Mouse (Mus musculus) midbrain, embryonic 14.5 days (tissue): ENCODE measurements around the gene Kif1b. TPM values are rescaled to one million over a fixed set of nuclear protein-coding genes. Genes with fewer than 3 reads are reported as not detected.

Source experiments
- ATAC-seq: fragments of 200-750 bp; cut with Nextera tagmentation; 2 replicates; pipeline ENCODE4 v1.8.0; 2017; ENCODE audit warnings: moderate number of reproducible peaks, moderate library complexity; ENCODE audit not compliant: low FRiP score, low TSS enrichment
- DNase-seq: peaks from one replicate; pipeline ENCODE4 v3.0.0-alpha.2; 2015
- H3K27ac ChIP-seq: fragments of 300-500 bp; sonication (generic); replicated peaks from 2 replicates; pipeline ENCODE4 v1.5.1; 2014; ENCODE audit warnings: mild to moderate bottlenecking, low read depth, low read length, moderate library complexity
- H3K27me3 ChIP-seq: fragments of 300-500 bp; sonication (generic); 2 replicates; pipeline ENCODE4 v1.6.1; 2014; ENCODE audit warnings: low read length, control low read depth, mixed read lengths; ENCODE audit not compliant: control insufficient read depth, insufficient read depth
- H3K36me3 ChIP-seq: fragments of 300-500 bp; sonication (generic); 2 replicates; pipeline ENCODE4 v1.6.1; 2014; ENCODE audit warnings: low read length, control low read depth; ENCODE audit not compliant: control insufficient read depth, insufficient read depth
- H3K4me1 ChIP-seq: fragments of 300-500 bp; sonication (generic); 2 replicates; pipeline ENCODE4 v1.6.1; 2014; ENCODE audit warnings: mild to moderate bottlenecking, antibody characterized with exemption, low read length, control low read depth; ENCODE audit not compliant: control insufficient read depth, insufficient read depth
- H3K4me2 ChIP-seq: fragments of 300-500 bp; sonication (generic); 2 replicates; pipeline ENCODE4 v1.6.1; 2014; ENCODE audit warnings: mild to moderate bottlenecking, low read length, moderate library complexity
- H3K4me3 ChIP-seq: fragments of 300-500 bp; sonication (generic); replicated peaks from 2 replicates; pipeline ENCODE4 v1.5.1; 2014; ENCODE audit warnings: low read depth, low read length
- H3K9ac ChIP-seq: fragments of 300-500 bp; sonication (generic); replicated peaks from 2 replicates; pipeline ENCODE4 v1.6.1; 2014; ENCODE audit warnings: mild to moderate bottlenecking, low read length, moderate library complexity
- H3K9me3 ChIP-seq: fragments of 300-500 bp; sonication (generic); 2 replicates; pipeline ENCODE4 v1.6.1; 2016; ENCODE audit warnings: low read length, control low read depth, mixed read lengths; ENCODE audit not compliant: control insufficient read depth
- WGBS: fragments of 180-500 bp; shearing (Covaris S2); extraction: QIAGEN DNeasy Blood & Tissue Kit; methylation state at CpG from one replicate; pipeline ENCODE4 v1.1.7; 2014; 5-methylcytosine and 5-hydroxymethylcytosine counted together
- polyA plus RNA-seq: library from polyadenylated mRNA; unstranded; fragments of >200 nt; fragmentation: Nextera tagmentation; extraction: Ambion mirVana; gene quantifications from 2 replicates; pipeline ENCODE4 v1.2.1, GENCODE M21; 2014

Gene Kif1b
- polyA plus RNA-seq, 1 experiment from 2014 or later, result 202 TPM

DNA sequence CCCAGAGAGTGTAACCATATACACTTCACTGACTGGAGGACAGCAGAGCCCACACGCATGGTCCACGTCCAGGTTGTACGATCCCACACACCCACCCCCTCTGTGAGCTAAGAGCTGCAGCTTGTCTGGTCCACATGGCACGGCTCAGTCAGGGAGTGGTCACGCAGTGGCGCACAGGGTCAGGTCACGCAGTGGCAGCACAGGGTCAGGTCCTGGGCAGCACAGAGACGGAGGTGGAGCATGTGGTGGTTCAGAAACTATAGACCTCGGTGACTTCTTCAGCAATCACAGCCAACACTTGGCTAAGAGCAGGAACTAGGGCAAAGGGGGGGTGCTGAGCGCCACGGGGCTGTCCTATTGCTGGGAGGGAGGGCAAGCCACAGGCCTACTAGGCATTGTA is 157.2 kb downstream of the Kif1b start:
- WGBS, result 83% methylated on average over 11 of the region's 11 CpGs
- Histone ChIP-seq H3K27me3 (no peaks in the 10 kb centered on the region), H3K9ac (no peak overlapping the region), H3K4me3 (no peak overlapping the region), H3K4me2 (no peak overlapping the region), H3K9me3 (no peaks in the 10 kb centered on the region), H3K27ac (no peak overlapping the region), H3K4me1 (no peaks in the 10 kb centered on the region), H3K36me3 (peaks cover 62% of the 10 kb centered on the region)
- ATAC-seq (no peak), DNase-seq (no peak)

DNA sequence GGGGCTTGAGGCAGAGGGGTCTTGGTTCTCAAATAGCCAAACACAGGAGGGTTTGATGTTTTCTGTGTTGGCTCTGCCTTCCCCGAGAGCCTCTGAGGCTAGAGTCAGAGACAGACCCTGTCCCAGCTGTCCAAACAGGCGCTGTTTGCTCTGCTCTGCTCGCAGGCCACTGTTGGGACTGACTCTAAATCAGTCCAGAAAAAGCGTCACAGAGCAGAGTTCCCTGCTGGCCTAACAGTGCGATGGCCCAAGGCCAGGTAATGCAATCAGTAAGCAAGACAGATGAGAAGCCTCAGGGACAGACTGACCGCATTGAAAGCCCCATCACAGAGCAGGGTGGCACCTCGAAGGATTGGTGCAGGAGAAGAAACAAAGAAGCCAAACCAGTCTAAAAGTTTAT is 157.9 kb downstream of the Kif1b start:
- Histone ChIP-seq H3K27ac (no peak overlapping the region), H3K4me3 (no peak overlapping the region), H3K4me1 (no peaks in the 10 kb centered on the region), H3K36me3 (peaks cover 56% of the 10 kb centered on the region), H3K27me3 (no peaks in the 10 kb centered on the region), H3K9ac (no peak overlapping the region), H3K9me3 (no peaks in the 10 kb centered on the region), H3K4me2 (no peak overlapping the region)
- peak; percentile 19 for DNase-seq
- 84% methylated on average over 7 of the region's 7 CpGs for WGBS
- ATAC-seq, result no peak

GRCm38 (mm10) chr4:149149196-149149595 is 158.3 kb downstream of the Kif1b start:
- ATAC-seq (no peak), DNase-seq (no peak)
- H3K4me2 ChIP-seq, result no peak overlapping the region
- H3K9me3 ChIP-seq, result no peaks in the 10 kb centered on the region
- no peak overlapping the region for H3K4me3 ChIP-seq
- H3K4me1 ChIP-seq, result no peaks in the 10 kb centered on the region
- H3K27me3 ChIP-seq, result no peaks in the 10 kb centered on the region
- 88% methylated on average over 9 of the region's 9 CpGs for WGBS
- H3K27ac ChIP-seq, result no peak overlapping the region
- no peak overlapping the region for H3K9ac ChIP-seq
- H3K36me3 ChIP-seq, result peaks cover 52% of the 10 kb centered on the region

DNA sequence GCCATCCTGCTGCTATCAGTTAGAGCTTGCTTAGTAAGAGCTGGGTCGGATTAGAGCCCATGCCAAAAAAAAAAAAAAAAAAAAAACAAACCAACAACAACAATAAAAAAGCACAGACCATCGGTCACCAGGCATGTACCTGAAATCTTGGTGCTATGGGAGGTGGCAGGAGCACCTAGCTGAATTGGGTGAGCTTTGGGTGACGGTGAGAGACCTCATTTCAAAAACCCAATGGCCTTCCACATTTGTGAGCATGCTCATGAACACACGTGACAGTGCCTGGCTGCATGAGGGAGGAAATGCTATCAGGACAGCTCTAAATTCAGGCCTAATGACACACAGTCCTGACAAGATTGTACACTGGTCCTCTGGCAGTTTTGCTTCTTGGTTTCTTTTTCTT is 159.4 kb downstream of the Kif1b start:
- no peak for DNase-seq
- H3K4me2 ChIP-seq, result no peak overlapping the region

DNA sequence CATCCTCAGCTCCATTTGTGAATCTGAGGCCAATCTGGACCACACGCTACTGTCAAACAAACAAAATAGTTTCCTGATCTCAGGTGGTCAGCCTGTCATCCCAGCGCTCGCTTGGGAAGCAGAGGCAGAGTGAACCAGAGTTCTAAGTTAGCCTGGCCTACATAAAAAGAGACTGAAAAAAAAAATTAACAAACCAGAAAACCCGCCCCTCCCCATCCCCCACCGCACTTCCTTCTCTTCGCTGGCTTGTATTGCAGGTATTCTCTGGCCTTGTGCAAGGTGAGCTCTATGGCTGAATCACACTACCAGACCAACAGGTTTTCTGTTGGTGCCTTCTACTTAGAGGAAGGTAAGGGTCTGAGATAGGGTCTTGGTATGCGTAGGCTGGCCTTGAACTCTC is 160.0 kb downstream of the Kif1b start:
- ATAC-seq (no peak), DNase-seq (no peak)
- Histone ChIP-seq H3K36me3 (peaks cover 35% of the 10 kb centered on the region), H3K4me2 (no peak overlapping the region), H3K4me1 (no peaks in the 10 kb centered on the region), H3K27me3 (no peaks in the 10 kb centered on the region), H3K4me3 (no peak overlapping the region), H3K9ac (no peak overlapping the region; the same call in 1 of the 2 replicates), H3K27ac (no peak overlapping the region), H3K9me3 (no peaks in the 10 kb centered on the region)
- WGBS, result 94% methylated on average over 7 of the region's 7 CpGs

More for the DNA sequence above, 159.4 kb downstream of the Kif1b start:
- peaks cover 41% of the 10 kb centered on the region for H3K36me3 ChIP-seq
- H3K27me3 ChIP-seq, result no peaks in the 10 kb centered on the region
- H3K9ac ChIP-seq, result no peak overlapping the region
- ATAC-seq, result no peak
- H3K27ac ChIP-seq, result no peak overlapping the region
- WGBS, result 86% methylated on average over 4 of the region's 4 CpGs
- H3K4me1 ChIP-seq, result no peaks in the 10 kb centered on the region
- no peaks in the 10 kb centered on the region for H3K9me3 ChIP-seq
- no peak overlapping the region for H3K4me3 ChIP-seq

DNA sequence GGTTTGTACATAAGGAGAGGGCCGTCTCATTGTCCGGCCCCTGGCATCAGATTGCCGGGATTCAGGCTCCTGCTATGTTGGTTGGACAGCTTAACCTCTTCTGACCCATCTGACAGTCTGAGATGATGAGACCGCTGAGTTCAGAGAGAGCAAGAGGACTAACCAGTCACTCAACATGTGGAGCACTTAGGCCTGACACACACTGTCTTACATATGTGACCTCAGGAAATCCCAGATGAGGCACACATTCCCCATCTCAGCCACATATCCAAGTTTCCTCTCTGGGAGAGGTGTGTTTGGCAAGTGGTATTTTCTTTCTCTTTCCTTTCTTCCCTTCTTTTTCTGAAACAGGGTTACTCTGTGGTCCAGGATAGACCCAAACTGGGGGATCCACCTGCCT is 162.3 kb downstream of the Kif1b start:
- no peak for ATAC-seq
- H3K27me3 ChIP-seq, result no peaks in the 10 kb centered on the region

DNA sequence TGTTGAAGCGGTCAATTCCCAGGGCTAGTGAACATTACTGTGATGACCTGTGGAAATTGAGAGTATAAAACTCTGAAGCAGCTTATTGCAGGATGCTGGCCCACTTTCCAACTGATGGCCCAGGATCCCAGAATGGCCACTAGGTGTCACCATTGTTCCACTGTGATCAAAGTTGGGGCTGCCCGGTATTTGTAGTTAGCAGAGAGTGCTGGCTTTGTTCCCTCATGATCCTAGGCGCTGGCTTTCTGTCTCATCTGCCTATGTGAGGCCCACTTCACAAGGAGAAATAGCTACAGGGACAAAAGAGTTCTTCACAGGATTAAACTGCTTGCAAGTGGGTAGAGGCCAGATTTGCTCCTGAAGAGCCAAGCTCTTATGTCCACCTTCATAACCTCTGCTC is 163.0 kb downstream of the Kif1b start:
- H3K9ac ChIP-seq, result no peak overlapping the region
- peaks cover 5% of the 10 kb centered on the region for H3K36me3 ChIP-seq
- H3K27me3 ChIP-seq, result no peaks in the 10 kb centered on the region
- WGBS, result 8% methylated on average over 3 of the region's 3 CpGs
- no peak overlapping the region for H3K4me3 ChIP-seq
- ATAC-seq, result peak; percentile 78; the same call in 1 of the 2 replicates
- H3K27ac ChIP-seq, result peak overlapping the region; percentile 65
- H3K4me2 ChIP-seq, result no peak overlapping the region
- peak; percentile 94 for DNase-seq
- no peaks in the 10 kb centered on the region for H3K4me1 ChIP-seq
- no peaks in the 10 kb centered on the region for H3K9me3 ChIP-seq

More for the DNA sequence above, 162.3 kb downstream of the Kif1b start:
- H3K4me1 ChIP-seq, result no peaks in the 10 kb centered on the region
- H3K27ac ChIP-seq, result no peak overlapping the region
- H3K4me2 ChIP-seq, result no peak overlapping the region
- no peak overlapping the region for H3K9ac ChIP-seq
- DNase-seq, result no peak
- 83% methylated on average over 4 of the region's 4 CpGs for WGBS
- peaks cover 12% of the 10 kb centered on the region for H3K36me3 ChIP-seq
- no peaks in the 10 kb centered on the region for H3K9me3 ChIP-seq
- no peak overlapping the region for H3K4me3 ChIP-seq

- Histone ChIP-seq H3K9ac (no peak overlapping the region), H3K4me2 (no peak overlapping the region), H3K27ac (no peak overlapping the region), H3K4me1 (no peaks in the 10 kb centered on the region), H3K4me3 (no peak overlapping the region), H3K9me3 (no peaks in the 10 kb centered on the region), H3K27me3 (no peaks in the 10 kb centered on the region), H3K36me3 (no peaks in the 10 kb centered on the region)
- no peak for DNase-seq
- no peak for ATAC-seq
- 30% methylated on average over 4 of the region's 4 CpGs for WGBS
Measured at GRCm38 (mm10) chr4:149143594-149143993, 163.9 kb downstream of the Kif1b start.

- DNase-seq (no peak), ATAC-seq (no peak)
- Histone ChIP-seq H3K4me2 (no peak overlapping the region), H3K9me3 (no peaks in the 10 kb centered on the region), H3K36me3 (no peaks in the 10 kb centered on the region), H3K4me3 (no peak overlapping the region), H3K27ac (no peak overlapping the region), H3K4me1 (no peaks in the 10 kb centered on the region), H3K27me3 (no peaks in the 10 kb centered on the region), H3K9ac (no peak overlapping the region)
- WGBS, result 88% methylated on average over 8 of the region's 8 CpGs
Measured at GRCm38 (mm10) chr4:149138515-149138914, 169.0 kb downstream of the Kif1b start.
